Mouse (Mus musculus): Measurements from ENCODE around the gene Emcn. TPM values are rescaled to one million over a fixed set of nuclear protein-coding genes. Genes with fewer than 3 reads are reported as not detected.

Emcn gene
- polyA plus RNA-seq (2014; fragmentation: Illumina TruSeq; extraction: RNeasy Lipid Tissue Mini Kit (QIAGEN cat#74804); ENCODE audit: low read depth, low replicate concordance), result 30.7 TPM

GRCm38 (mm10) chr3:137340938-137341337 is at the start of gene Emcn:
TSS of gene Emcn (plus strand) at chr3:137341067.

